Mouse (Mus musculus) gastrocnemius, adult 8-10 months (tissue): ENCODE results near the gene Pigyl. TPM values are rescaled to one million over a fixed set of nuclear protein-coding genes. Genes with fewer than 3 reads are reported as not detected.

Source experiments
- DNase-seq, 2 experiments: peaks; one replicate each; pipeline ENCODE4 v3.0.0; 2022; ENCODE audit warnings: low spot score in 2 of 2
- microRNA-seq: library from miRNA; unstranded; fragments of <30 nt; microRNA quantifications from one replicate; pipeline ENCODE4 v1.2.0, GENCODE M21; 2022
- total RNA-seq, 4 experiments: library from RNA; stranded (reverse); gene quantifications; 2 replicates each; pipeline ENCODE4 v1.2.4; 2022

Gene Pigyl
- total RNA-seq, 4 experiments from 2014 or later = 30.6 to 39.5 (median 34.8) TPM

DNA sequence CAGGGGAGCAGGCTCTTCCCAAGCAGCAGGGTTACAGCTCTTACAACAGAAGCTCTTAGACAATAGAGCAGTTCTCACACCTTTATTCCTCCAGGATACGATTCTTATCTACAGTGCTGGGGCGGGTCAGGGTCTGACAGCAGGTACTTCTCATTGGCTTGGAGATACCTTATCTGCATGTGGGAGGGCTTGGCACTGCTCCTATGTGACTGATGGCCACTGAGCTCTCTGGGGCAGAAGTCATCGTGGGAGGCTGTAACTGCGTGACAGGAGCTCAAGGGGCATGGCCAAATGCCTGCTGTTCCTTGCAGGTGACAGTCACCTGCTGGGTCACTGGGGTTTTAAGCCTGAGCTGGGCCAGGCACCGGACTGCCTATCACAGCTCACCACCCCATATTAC lies 39.8 kb downstream of the Pigyl start:
- no peak for DNase-seq

Small RNA genes lying within 50 kb of the gene (microRNA-seq; reads per million reads assigned to microRNA genes)
- gene Mir7084 = not detected

Other genes starting within 250 kb of the Pigyl start
- gene Rab3d, start 238.7 kb upstream of the Pigyl start, total RNA-seq = 1 to 10 TPM; 2.3 to 6.0 (median 2.9) TPM
- gene Ccdc159, start 229.4 kb upstream of the Pigyl start, total RNA-seq = under 1 TPM in 1 of 4 experiments, not detected in 3; 0.38 TPM
- gene Tmem205, start 229.3 kb upstream of the Pigyl start, total RNA-seq = 10 to 100 TPM; 11.1 to 13.9 (median 13.1) TPM
- gene Plppr2, start 219.8 kb upstream of the Pigyl start, total RNA-seq = 1 to 10 TPM in 1 of 4 experiments, under 1 TPM in 3; 0.36 to 1.1 (median 0.60) TPM
- 1 to 10 TPM; 2.4 to 3.0 (median 2.7) TPM for gene Swsap1, start 201.1 kb upstream of the Pigyl start, total RNA-seq
- under 1 TPM in 2 of 4 experiments, not detected in 2; 0.17 to 0.31 TPM for gene Epor, start 193.3 kb upstream of the Pigyl start, total RNA-seq
- gene Rgl3, start 167.4 kb upstream of the Pigyl start, total RNA-seq = under 1 TPM; 0.27 to 0.88 (median 0.63) TPM
- not detected for gene Ccdc151, start 154.2 kb upstream of the Pigyl start, total RNA-seq
- gene Prkcsh, start 154.0 kb upstream of the Pigyl start, total RNA-seq = 10 to 100 TPM; 25.3 to 27.8 (median 26.4) TPM
- gene Elavl3, start 104.8 kb upstream of the Pigyl start, total RNA-seq = under 1 TPM in 1 of 4 experiments, not detected in 3; 0.08 TPM
- not detected for gene Gm49318, start 85.6 kb upstream of the Pigyl start, total RNA-seq
- gene Zfp653, start 85.5 kb upstream of the Pigyl start, total RNA-seq = 1 to 10 TPM; 3.2 to 5.8 (median 4.1) TPM
- 100 to 1,000 TPM in 1 of 4 experiments, 10 to 100 TPM in 3; 79.8 to 101 (median 93.0) TPM for gene Ecsit, start 71.4 kb upstream of the Pigyl start, total RNA-seq
- 1 to 10 TPM; 1.7 to 4.9 (median 2.1) TPM for gene Cnn1, start 57.6 kb upstream of the Pigyl start, total RNA-seq
- 10 to 100 TPM; 37.2 to 44.8 (median 43.2) TPM for gene Elof1, start 39.7 kb upstream of the Pigyl start, total RNA-seq
- 1 to 10 TPM in 2 of 4 experiments, under 1 TPM in 2; 0.17 to 2.9 (median 1.4) TPM for gene Acp5, start 21.1 kb upstream of the Pigyl start, total RNA-seq
- gene Zfp872, start 31.2 kb downstream of the Pigyl start, total RNA-seq = not detected
- 1 to 10 TPM; 4.7 to 7.5 (median 6.8) TPM for gene Zfp809, start 68.9 kb downstream of the Pigyl start, total RNA-seq
- gene Zfp599, start 103.0 kb downstream of the Pigyl start, total RNA-seq = not detected
- under 1 TPM; 0.29 to 0.56 (median 0.43) TPM for gene Zfp810, start 150.8 kb downstream of the Pigyl start, total RNA-seq
- 1 to 10 TPM in 3 of 4 experiments, under 1 TPM in 1; 0.97 to 2.0 (median 1.7) TPM for gene Anln, start 232.3 kb downstream of the Pigyl start, total RNA-seq